Mouse (Mus musculus) retina, postnatal 7 days (tissue): ENCODE data around the gene Lrg1.

Experiments used
- DNase-seq: peaks from one replicate; pipeline ENCODE4 v3.0.0-alpha.2; 2012; ENCODE audit warnings: low read depth, low spot score

Gene Lrg1

GRCm38 (mm10) chr17:56121826-56122225, at the start of gene Lrg1:
Gene Lrg1, minus strand, starts transcription at chr17:56122001.
- no peak for DNase-seq

- DNase-seq: no peak
Observed at GRCm38 (mm10) chr17:56171456-56171855, 49.7 kb upstream of the Lrg1 start.

DNA sequence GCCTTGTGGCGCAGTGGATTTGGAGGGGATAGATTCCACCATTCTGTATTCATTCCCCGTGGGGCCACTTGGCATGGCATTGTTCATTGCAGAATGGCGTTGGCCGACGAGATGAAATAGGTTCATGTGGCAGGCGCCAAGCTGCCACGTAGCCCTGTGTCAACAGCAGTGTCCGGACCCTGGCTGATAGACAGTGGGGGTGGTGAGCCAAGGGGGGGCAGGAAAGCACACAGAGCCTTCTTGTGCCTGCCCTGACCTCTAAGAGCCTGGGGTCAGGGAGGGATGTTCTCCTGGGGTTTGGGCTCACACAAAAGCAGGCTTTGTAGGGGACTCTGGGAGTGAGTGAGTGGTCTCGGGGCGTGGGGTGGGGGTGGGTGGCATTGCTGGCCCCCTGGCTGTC, 48.8 kb upstream of the Lrg1 start:
- DNase-seq: no peak

GRCm38 (mm10) chr17:56169830-56170229, 48.0 kb upstream of the Lrg1 start:
- DNase-seq: no peak

DNA sequence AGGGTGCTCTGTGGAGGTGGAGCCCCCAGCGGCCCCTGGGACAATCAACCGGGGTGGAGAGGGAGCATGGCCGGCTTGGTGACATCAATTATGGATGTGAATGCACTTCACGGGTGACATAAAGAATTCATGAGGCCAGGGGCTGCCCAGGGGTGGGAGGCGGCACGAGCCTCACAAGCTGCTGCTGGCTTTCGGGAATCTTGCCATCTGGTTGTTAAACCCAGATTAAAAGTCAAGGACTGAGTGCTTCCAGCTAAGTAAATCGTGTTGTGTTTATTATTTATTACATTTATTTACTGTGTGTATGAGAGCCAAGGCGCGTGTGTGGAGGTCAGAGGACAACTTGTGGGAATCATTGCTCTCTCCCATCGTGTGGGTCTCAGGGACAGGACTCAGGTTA, 43.9 kb upstream of the Lrg1 start:
- no peak for DNase-seq

GRCm38 (mm10) chr17:56164510-56164909, 42.7 kb upstream of the Lrg1 start:
- no peak for DNase-seq

DNA sequence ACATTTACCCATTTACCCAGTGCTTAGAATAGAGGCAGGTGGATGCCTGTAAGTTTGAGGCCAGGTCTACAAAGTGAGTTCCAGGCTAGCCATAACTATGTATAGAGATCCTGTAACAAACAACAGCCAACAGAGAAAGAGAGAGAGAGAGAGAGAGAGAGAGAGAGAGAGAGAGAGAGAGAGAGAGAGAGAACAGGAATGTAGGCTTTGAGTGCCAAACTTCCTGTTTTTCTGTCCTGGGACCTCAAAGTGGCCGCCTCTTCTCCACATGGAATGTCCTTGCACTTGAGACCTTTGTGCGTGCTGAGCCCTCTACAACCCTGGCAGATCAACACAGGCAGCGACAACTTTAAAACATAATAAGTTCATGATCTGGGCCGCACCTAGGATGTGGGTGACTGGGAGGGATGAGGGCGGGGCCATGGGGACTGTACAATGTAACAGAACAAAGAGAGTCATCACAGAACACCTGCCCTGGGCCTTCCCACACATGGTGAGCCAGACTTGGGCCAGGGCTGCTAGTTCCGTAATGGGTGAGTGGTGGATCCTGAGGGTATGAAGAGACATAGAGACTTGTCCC, 41.8 kb upstream of the Lrg1 start:
- no peak for DNase-seq

DNA sequence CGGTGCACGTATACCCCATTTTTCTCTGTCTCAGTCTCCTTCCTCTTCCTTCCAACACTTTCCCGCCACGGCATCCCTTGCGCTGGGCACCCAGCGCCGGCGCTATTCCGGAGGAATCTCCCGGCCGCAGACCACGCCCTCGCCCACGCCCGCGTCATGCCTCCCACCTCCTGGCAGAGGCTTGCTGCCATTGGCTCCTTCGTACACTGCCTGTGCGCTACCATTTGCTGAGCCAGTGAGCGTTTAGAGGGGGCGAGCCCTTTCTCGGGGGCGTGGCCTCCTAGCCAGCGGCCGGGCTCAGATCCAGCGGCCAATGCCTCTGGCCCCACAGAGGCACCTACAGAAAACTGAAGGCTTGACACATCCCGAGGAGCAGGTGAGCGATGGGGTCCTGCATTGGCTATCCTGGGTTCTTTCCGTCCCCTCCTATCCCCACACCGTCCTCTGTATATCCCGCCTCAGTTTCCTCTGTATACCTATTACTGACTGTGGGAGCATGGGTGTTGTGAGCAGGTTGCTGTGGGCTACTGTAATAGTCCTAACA, 40.5 kb upstream of the Lrg1 start, which contains the start of gene Tnfaip8l1:
TSS of gene Tnfaip8l1 (plus strand) at position 247 of the 544 bp plus-strand sequence.
- DNase-seq: peak; percentile 79

DNA sequence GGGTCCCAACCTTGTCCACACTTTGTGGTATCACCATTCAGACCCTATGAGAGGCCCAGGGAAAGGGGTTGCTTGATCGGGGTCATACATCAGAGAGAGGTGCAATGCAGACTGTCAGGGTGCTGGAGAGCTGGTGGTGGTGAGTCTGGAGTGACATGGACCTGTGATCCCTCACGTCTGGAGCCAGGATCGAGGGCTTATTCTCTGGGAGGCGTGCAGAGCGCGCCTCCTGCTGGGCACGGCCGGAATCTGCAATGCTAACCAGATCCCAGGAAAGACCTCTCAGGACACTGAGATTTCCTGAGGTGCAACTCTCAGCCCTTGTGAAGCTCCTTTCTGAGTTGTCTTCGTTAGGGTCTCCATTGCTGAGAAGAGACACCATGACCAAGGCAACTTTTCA, 37.9 kb upstream of the Lrg1 start:
- peak; percentile 62 for DNase-seq

GRCm38 (mm10) chr17:56153643-56154042, 31.8 kb upstream of the Lrg1 start:
- DNase-seq: peak; percentile 57

DNA sequence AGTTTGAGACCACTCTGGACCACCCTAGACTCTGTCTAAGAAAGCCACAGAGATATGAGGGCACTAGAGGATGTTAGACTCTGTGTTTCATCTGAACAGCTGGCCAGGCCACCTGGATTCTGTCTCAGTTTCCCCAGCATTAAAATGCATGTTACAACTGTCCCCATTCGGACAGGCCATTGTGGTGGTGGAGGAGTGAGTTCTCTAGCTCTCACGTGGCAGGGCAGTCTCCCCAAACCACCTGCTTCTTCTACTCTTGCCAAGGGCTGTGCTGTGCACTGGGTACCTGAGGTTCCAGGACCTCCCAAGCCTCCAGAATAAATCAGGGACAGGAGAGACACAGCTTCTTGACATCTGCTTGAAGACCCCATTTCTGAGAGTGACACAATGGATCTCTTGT, 28.1 kb upstream of the Lrg1 start:
- no peak for DNase-seq

GRCm38 (mm10) chr17:56148790-56149618, 27.2 kb upstream of the Lrg1 start:
- no peak for DNase-seq

DNA sequence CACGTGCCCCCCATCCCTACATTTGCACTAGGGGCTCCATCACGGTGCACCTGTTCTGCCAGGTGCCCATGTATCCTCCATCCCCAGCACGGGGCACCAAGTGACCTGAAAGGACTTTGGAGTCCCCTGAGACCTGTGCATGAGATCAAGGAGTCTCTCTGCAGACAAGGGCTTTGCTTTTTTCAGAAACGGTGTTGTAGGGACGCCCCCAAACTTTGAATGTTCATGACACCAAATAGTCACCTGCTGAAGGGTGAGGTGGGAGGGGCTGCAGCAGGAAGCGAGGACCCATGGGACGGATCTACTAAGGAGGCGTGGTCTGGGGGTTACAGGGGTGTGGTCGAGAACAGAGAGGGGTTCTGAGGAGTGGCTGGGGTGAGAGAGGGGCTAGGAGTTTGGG, 26.5 kb upstream of the Lrg1 start:
- DNase-seq: no peak

- no peak for DNase-seq
Observed at GRCm38 (mm10) chr17:56147420-56147819, 25.6 kb upstream of the Lrg1 start.

DNA sequence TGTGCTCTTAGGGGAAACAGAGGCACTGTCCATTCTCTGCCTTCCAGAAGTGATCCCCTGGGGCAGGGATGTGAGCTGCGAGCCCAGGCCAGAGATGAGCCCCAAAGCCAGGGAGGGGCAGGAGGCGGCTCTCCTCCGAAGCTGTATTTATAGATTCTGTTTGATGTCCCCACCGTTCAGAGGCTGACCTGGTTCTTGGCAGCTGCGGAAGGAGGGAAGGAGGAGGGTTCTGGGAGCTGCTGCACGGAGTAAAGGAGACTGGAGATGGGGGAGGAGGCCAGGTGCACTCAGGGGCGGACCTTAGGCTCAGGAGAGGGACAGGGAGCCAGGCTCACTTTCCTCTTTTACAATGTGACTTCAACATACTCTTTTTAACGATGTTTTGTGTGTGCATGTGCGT, 24.3 kb upstream of the Lrg1 start:
- no peak for DNase-seq

DNA sequence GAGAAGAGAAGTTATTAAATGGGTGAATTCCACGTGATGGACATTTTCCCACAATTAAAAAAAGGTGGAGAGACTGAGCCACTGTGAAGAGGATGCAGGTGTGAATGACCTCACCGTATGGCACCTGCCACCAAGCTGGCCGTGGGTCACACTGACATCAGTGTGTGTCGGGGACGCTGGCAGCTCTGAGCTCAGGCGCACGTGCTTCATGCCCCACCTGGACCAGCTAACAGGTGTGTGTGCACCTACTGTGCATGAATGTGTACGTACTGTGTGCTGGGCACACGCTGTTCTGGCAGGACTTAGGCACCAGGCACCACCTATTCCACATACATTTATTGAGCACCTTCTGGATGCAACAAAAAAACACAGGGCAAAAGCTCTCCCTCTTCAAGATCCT, 22.7 kb upstream of the Lrg1 start:
- DNase-seq: no peak

- no peak for DNase-seq
Observed at GRCm38 (mm10) chr17:56141702-56142605, 20.2 kb upstream of the Lrg1 start.

DNA sequence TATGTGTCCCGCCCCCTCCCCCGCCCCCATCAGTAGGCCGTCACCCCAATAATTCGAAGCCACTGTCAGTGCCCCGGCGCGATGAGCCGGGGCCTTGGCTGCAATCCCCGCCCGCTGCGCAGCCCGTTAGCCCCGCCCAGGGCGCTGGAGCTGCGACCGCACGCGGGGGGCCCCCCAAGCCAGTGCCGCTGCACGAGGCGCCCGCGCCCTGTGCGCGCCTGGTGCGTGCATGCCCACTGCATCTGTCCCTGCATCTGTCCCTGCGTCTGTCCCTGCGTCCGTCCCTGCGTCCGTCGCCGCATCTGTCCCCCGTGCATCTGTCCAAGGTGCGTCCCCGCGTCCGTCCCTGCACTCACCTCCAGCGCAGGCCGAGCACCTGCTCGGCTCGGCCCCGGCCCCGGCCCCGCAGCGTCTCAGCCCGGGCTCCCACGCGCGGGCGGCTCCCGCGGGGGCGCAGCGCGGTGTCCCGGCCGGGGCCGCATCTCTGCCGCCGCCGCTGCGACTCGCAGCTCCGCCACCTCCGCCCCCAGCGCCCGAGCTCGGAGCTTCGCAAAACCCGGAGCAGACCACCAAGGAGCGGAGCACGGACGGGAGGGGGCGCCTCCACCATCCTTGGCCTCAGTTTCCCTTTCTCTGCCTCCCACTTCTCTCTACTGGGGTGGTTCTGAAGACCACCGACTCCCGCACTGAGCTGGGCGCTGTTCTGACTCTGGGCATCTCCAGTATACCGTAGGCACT, 18.2 kb upstream of the Lrg1 start, which contains the start of gene Sema6b:
TSS of gene Sema6b (minus strand) at position 486 of the 738 bp plus-strand sequence.
- no peak for DNase-seq

DNA sequence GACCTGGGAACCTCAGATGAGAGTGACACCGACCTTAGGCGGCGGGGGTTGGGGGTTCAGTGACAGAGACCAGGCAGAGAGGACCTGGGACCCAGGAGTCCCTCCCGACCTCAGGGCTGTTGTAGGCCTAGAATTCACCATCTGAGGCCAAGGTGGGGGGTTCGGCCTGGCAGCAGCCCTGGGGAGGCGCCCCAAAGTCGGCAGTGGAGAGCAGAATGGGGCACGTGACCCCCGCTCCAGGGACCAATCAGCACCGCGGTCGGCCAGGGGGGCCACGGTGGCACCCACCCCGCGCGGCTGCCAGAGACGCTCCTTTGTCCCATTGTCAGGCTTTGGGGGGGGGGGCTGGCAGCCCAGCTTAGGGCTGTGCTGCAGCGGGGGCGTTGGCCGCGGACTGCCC, 17.6 kb upstream of the Lrg1 start:
- no peak for DNase-seq

- DNase-seq: no peak
Observed at GRCm38 (mm10) chr17:56137839-56138613, 16.2 kb upstream of the Lrg1 start.
